29 mouse cellular contexts compared by ENCODE assay signal in the genomic region with DNA sequence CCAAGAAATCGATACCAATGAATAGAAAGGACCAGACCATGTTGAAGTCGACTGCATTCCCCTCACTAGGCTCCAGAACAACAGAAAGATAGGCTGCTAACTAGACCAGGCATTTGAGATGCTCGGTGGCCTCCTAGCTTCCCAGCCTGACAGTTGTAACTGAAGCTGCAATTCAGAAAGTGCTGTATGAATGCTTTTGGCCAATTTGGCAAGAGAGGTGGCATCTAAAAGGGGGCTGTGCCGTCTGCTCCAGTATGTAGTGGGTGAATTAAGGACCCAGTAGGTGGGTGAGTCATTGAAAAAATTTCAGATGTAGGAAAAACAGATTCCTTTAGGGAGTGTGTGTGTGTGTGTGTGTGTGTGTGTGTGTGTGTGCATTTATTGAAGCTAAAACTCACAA.
DNase-seq lines count a peak whose midpoint lies in the region; ATAC-seq lines count a peak whose summit lies in the region.
"Had no signal": no experiment of that assay in that cellular context is flagged by ENCODE, and none has a peak within 500 bp of the region (broad histone marks: within the 10 kb centered on the region; RNA-seq: fewer than 3 reads in every experiment).

No protein-coding gene starts in this region.

- no peaks in the 10 kb centered on the region for H3K36me3 ChIP-seq in kidney, embryonic 14.5 days (ENCODE audit: control insufficient read depth, insufficient read depth, low read length)
- H3K36me3 ChIP-seq: embryonic facial prominence, embryonic 13.5 days; forebrain, embryonic 10.5 days; forebrain, embryonic 15.5 days; heart, embryonic 10.5 days; heart, embryonic 15.5 days; liver, embryonic 12.5 days; midbrain, embryonic 12.5 days; stomach, embryonic 15.5 days had no signal

- no peak overlapping the region for H3K4me3 ChIP-seq in kidney, embryonic 14.5 days (ENCODE audit: low read length)
- H3K4me3 ChIP-seq: embryonic facial prominence, embryonic 13.5 days; forebrain, embryonic 10.5 days; forebrain, embryonic 15.5 days; heart, embryonic 10.5 days; heart, embryonic 15.5 days; liver, embryonic 12.5 days; midbrain, embryonic 12.5 days; stomach, embryonic 15.5 days had no signal

- DNase-seq in right cerebral cortex, adult 18-20 months: peak; percentile 20
- DNase-seq in right cerebral cortex, postnatal 4 days: no peak
- DNase-seq in frontal cortex, postnatal 14 days (ENCODE audit: low spot score in 2 of 2): peak; percentile 5 to 41
- DNase-seq in right cerebral cortex, adult 2 months (ENCODE audit: low spot score in 2 of 2): peak; percentile 19 to 46
- DNase-seq in telencephalon, adult 2 months (ENCODE audit: low read depth, low spot score): peak; percentile 27
- no peak for DNase-seq in urinary bladder, adult 18-20 months (ENCODE audit: low spot score in 2 of 2)
- DNase-seq in urinary bladder, postnatal 4 days (ENCODE audit: low spot score in 2 of 2): no peak
- DNase-seq: adrenal gland, adult 8-10 months; B cell, adult 2 months; cerebellum, adult 11-12 months; cerebellum, adult 9-11 months; embryo, embryonic 11 days; gastrocnemius, postnatal 14 days; kidney, adult 18-20 months; kidney, postnatal 4 days; liver, postnatal 0 days; lung, postnatal 36 days; thymus, postnatal 25 days had no signal

- H3K4me1 ChIP-seq in kidney, embryonic 14.5 days (ENCODE audit: control insufficient read depth, insufficient read depth, low read length): no peaks in the 10 kb centered on the region
- H3K4me1 ChIP-seq: embryonic facial prominence, embryonic 13.5 days; forebrain, embryonic 15.5 days; heart, embryonic 10.5 days; heart, embryonic 15.5 days; liver, embryonic 12.5 days; midbrain, embryonic 12.5 days; stomach, embryonic 15.5 days had no signal

- 79% methylated on average over 4 of the region's 4 CpGs for WGBS in kidney, embryonic 14.5 days

- H3K27me3 ChIP-seq in kidney, embryonic 14.5 days (ENCODE audit: control insufficient read depth, insufficient read depth, low read length): no peaks in the 10 kb centered on the region
- H3K27me3 ChIP-seq: embryonic facial prominence, embryonic 13.5 days; forebrain, embryonic 15.5 days; heart, embryonic 15.5 days; liver, embryonic 12.5 days; midbrain, embryonic 12.5 days; stomach, embryonic 15.5 days had no signal

- ATAC-seq in kidney, embryonic 14.5 days (ENCODE audit: low FRiP score, low TSS enrichment): no peak
- ATAC-seq: activated CD4-positive, CD25-positive, alpha-beta regulatory T cell, adult 4 months; forebrain, embryonic 15.5 days; hindbrain, embryonic 16.5 days; liver, embryonic 12.5 days; liver, postnatal 0 days had no signal

- H3K9me3 ChIP-seq in kidney, embryonic 14.5 days (ENCODE audit: control insufficient read depth, low read length): no peaks in the 10 kb centered on the region
- H3K9me3 ChIP-seq: embryonic facial prominence, embryonic 13.5 days; forebrain, embryonic 10.5 days; forebrain, embryonic 15.5 days; heart, embryonic 10.5 days; heart, embryonic 15.5 days; liver, embryonic 12.5 days; midbrain, embryonic 12.5 days; stomach, embryonic 15.5 days had no signal

- no peak overlapping the region for H3K4me2 ChIP-seq in kidney, embryonic 14.5 days (replicated peaks; ENCODE audit: low read depth, low read length)
- H3K4me2 ChIP-seq: embryonic facial prominence, embryonic 13.5 days; forebrain, embryonic 15.5 days; heart, embryonic 15.5 days; liver, embryonic 12.5 days; midbrain, embryonic 12.5 days; stomach, embryonic 15.5 days had no signal

- H3K27ac ChIP-seq in kidney, embryonic 14.5 days (ENCODE audit: low read depth, low read length): no peak overlapping the region
- H3K27ac ChIP-seq: embryonic facial prominence, embryonic 13.5 days; forebrain, embryonic 10.5 days; forebrain, embryonic 15.5 days; heart, embryonic 10.5 days; heart, embryonic 15.5 days; liver, embryonic 12.5 days; midbrain, embryonic 12.5 days; stomach, embryonic 15.5 days had no signal

- H3K9ac ChIP-seq in kidney, embryonic 14.5 days (ENCODE audit: low read depth, low read length): no peak overlapping the region
- H3K9ac ChIP-seq: embryonic facial prominence, embryonic 13.5 days; forebrain, embryonic 15.5 days; heart, embryonic 15.5 days; liver, embryonic 12.5 days; liver, postnatal 0 days; midbrain, embryonic 12.5 days; stomach, embryonic 15.5 days had no signal

Comparison
In these comparisons a context has a peak if more than half of its experiments do, and no peak if none do; other contexts are left out.
1. DNase-seq: peak in right cerebral cortex, adult 18-20 months (single experiment), frontal cortex, postnatal 14 days (2 of 2), right cerebral cortex, adult 2 months (2 of 2) and telencephalon, adult 2 months (single experiment); none in right cerebral cortex, postnatal 4 days (single experiment), urinary bladder, adult 18-20 months (0 of 2) and urinary bladder, postnatal 4 days (0 of 2).